Mouse (Mus musculus) small intestine, adult 2 months (tissue): Measurements from ENCODE around the gene Tmem170.
A peak's percentile ranks its signal among the peaks of the same experiment; 100 is the strongest.

ENCODE experiments used
- CTCF ChIP-seq: fragments of 200-500 bp; IDR thresholded peaks from 2 replicates; pipeline ENCODE4 v1.5.1; 2012; ENCODE audit warnings: low read depth, mild to moderate bottlenecking, control low read depth, inconsistent platforms, low read length, moderate library complexity, mixed read lengths; ENCODE audit not compliant: insufficient replicate concordance, insufficient read length; ENCODE audit errors: extremely low read depth
- POLR2A ChIP-seq: fragments of 200-500 bp; IDR thresholded peaks from 2 replicates; pipeline ENCODE4 v1.6.1; 2012; ENCODE audit warnings: low read depth, mild to moderate bottlenecking, control low read depth, inconsistent platforms, low read length, moderate library complexity

DNA sequence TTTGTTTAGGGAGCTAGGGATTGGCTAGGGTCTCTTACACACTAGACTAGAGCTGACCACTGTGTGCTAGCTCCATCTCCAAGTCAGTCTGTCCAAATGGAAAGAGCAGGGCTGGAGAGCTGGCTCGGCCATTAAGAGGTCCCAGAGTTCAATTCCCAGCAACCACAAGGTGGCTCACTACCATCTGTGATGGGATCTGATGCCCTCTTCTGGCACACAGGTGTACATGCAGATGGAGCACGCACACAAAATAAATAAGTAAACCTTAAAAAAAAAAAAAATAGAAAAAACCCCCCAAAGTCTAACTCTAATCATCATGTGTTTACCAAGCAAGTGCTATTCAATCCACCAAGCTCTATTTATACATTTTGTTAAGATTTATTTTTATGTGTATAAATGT, 43.1 kb upstream of the Tmem170 start:
- TF ChIP-seq CTCF, result peak; percentile 38; the same call in 1 of the 2 replicates
- no peak for TF ChIP-seq POLR2A
